ENCODE assay signal across 10 mouse cellular contexts in genomic region chr8:44093491-44093890, GRCm38 (mm10).
"Had no signal": no experiment of that assay in that cellular context is flagged by ENCODE, and none has a peak within 500 bp of the region (broad histone marks: within the 10 kb centered on the region; RNA-seq: fewer than 3 reads in every experiment).

No protein-coding gene starts in this region.

- H3K9me3 ChIP-seq: limb, embryonic 10.5 days; liver, embryonic 15.5 days; midbrain, embryonic 15.5 days; neural tube, embryonic 13.5 days had no signal

- DNase-seq: kidney, postnatal 14 days; lung, adult 2 months; lung, postnatal 4 days; retina, postnatal 1 day; thymus, postnatal 36 days had no signal

- H3K27me3 ChIP-seq: liver, embryonic 15.5 days; midbrain, embryonic 15.5 days; neural tube, embryonic 13.5 days had no signal

- H3K27ac ChIP-seq: left cerebral cortex, adult 2 months; limb, embryonic 10.5 days; liver, embryonic 15.5 days; midbrain, embryonic 15.5 days; neural tube, embryonic 13.5 days had no signal

- H3K4me3 ChIP-seq: left cerebral cortex, adult 2 months; limb, embryonic 10.5 days; liver, embryonic 15.5 days; midbrain, embryonic 15.5 days; neural tube, embryonic 13.5 days had no signal

- H3K4me1 ChIP-seq: limb, embryonic 10.5 days; liver, embryonic 15.5 days; midbrain, embryonic 15.5 days; neural tube, embryonic 13.5 days had no signal

- H3K36me3 ChIP-seq: limb, embryonic 10.5 days; liver, embryonic 15.5 days; midbrain, embryonic 15.5 days; neural tube, embryonic 13.5 days had no signal
